Mouse (Mus musculus): Measurements from ENCODE around the gene Vangl2.

Vangl2 gene

GRCm38 (mm10) chr1:172028394-172029275 is at the start of gene Vangl2:
Gene Vangl2, minus strand, starts transcription at chr1:172028444.
- no peak for DNase-seq

GRCm38 (mm10) chr1:172077981-172078380 is 49.7 kb upstream of the Vangl2 start:
- DNase-seq, result no peak

- DNase-seq, result no peak
Measured at GRCm38 (mm10) chr1:172072604-172073003, 44.4 kb upstream of the Vangl2 start.

GRCm38 (mm10) chr1:172071556-172071955 is 43.3 kb upstream of the Vangl2 start:
- peak; percentile 69 for DNase-seq

- DNase-seq, result no peak
Measured at GRCm38 (mm10) chr1:172070227-172070626, 42.0 kb upstream of the Vangl2 start.

GRCm38 (mm10) chr1:172064613-172065141 is 36.4 kb upstream of the Vangl2 start:
- DNase-seq, result no peak

GRCm38 (mm10) chr1:172063291-172064023 is 35.2 kb upstream of the Vangl2 start:
- DNase-seq, result no peak

GRCm38 (mm10) chr1:172062101-172062500 is 33.9 kb upstream of the Vangl2 start:
- DNase-seq, result no peak

GRCm38 (mm10) chr1:172061217-172061616 is 33.0 kb upstream of the Vangl2 start:
- DNase-seq, result peak; percentile 83

- DNase-seq, result peak; percentile 29
Measured at GRCm38 (mm10) chr1:172060659-172061058, 32.4 kb upstream of the Vangl2 start.

GRCm38 (mm10) chr1:172058874-172059273 is 30.6 kb upstream of the Vangl2 start:
- no peak for DNase-seq

- DNase-seq, result peak; percentile 63
Measured at GRCm38 (mm10) chr1:172058321-172058720, 30.1 kb upstream of the Vangl2 start.

GRCm38 (mm10) chr1:172057491-172057921 is 29.3 kb upstream of the Vangl2 start, which contains the start of gene Nhlh1:
Gene Nhlh1, minus strand, starts transcription at chr1:172057573.
- DNase-seq, result peak; percentile 51

- no peak for DNase-seq
Measured at GRCm38 (mm10) chr1:172056251-172056650, 28.0 kb upstream of the Vangl2 start.

- DNase-seq, result peak; percentile 50
Measured at GRCm38 (mm10) chr1:172053541-172054440, 25.5 kb upstream of the Vangl2 start.

- no peak for DNase-seq
Measured at GRCm38 (mm10) chr1:172052766-172053279, 24.6 kb upstream of the Vangl2 start.

GRCm38 (mm10) chr1:172049131-172049782 is 21.0 kb upstream of the Vangl2 start:
- DNase-seq, result peak; percentile 49

- DNase-seq, result peak; percentile 89
Measured at GRCm38 (mm10) chr1:172048241-172048734, 20.0 kb upstream of the Vangl2 start.

- peak; percentile 90 for DNase-seq
Measured at GRCm38 (mm10) chr1:172046938-172047337, 18.7 kb upstream of the Vangl2 start.

GRCm38 (mm10) chr1:172046410-172046809 is 18.2 kb upstream of the Vangl2 start:
- DNase-seq, result no peak

- DNase-seq, result no peak
Measured at GRCm38 (mm10) chr1:172029914-172030313, 1.7 kb upstream of the Vangl2 start.

GRCm38 (mm10) chr1:172027809-172028102 is 488 bp downstream of the Vangl2 start:
- DNase-seq, result peak; percentile 84
